ENCODE assay signal across 17 mouse cellular contexts in the genomic region with DNA sequence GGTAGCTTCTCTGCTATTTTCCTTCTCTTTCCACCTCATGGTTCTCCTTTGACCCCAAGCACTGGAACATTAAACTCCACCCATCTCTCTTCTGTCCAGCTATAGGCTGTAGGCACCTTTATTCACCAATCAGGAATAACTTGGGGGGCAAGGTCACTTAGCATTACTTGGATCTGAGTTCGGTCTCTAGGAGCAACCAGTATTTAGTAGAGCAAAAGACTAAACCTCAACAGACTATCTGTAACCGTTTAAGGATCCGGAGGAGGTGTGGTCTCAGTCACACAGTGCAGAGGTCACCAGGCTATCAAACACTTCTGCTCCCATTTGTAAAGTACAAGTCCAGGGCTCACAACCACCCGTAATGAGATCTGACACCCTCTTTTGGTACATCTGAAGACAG.
"Had no signal": no experiment of that assay in that cellular context is flagged by ENCODE, and none has a peak within 500 bp of the region (broad histone marks: within the 10 kb centered on the region; RNA-seq: fewer than 3 reads in every experiment).

No protein-coding gene starts in this region.

- H3K9ac ChIP-seq: liver, embryonic 13.5 days; midbrain, embryonic 12.5 days; midbrain, embryonic 15.5 days; neural tube, embryonic 12.5 days; neural tube, embryonic 15.5 days; stomach, embryonic 15.5 days had no signal

- DNase-seq: kidney, adult 8-10 months; kidney, postnatal 14 days; layer of hippocampus, adult 9-11 months; liver, embryonic 13.5 days; lung, adult 2 months; lung, postnatal 14 days; retina, postnatal 1 day; right cerebral cortex, postnatal 25 days; spleen, adult 18-20 months; thymus, postnatal 36 days had no signal

- H3K9me3 ChIP-seq: liver, embryonic 13.5 days; midbrain, embryonic 12.5 days; midbrain, embryonic 15.5 days; neural tube, embryonic 12.5 days; neural tube, embryonic 15.5 days; stomach, embryonic 15.5 days had no signal

- H3K4me3 ChIP-seq: layer of hippocampus, adult 2 months; liver, embryonic 13.5 days; midbrain, embryonic 12.5 days; midbrain, embryonic 15.5 days; neural tube, embryonic 12.5 days; neural tube, embryonic 15.5 days; stomach, embryonic 15.5 days had no signal

- H3K27me3 ChIP-seq: liver, embryonic 13.5 days; midbrain, embryonic 12.5 days; midbrain, embryonic 15.5 days; neural tube, embryonic 12.5 days; neural tube, embryonic 15.5 days; stomach, embryonic 15.5 days had no signal

- H3K36me3 ChIP-seq: liver, embryonic 13.5 days; midbrain, embryonic 12.5 days; midbrain, embryonic 15.5 days; neural tube, embryonic 12.5 days; neural tube, embryonic 15.5 days; stomach, embryonic 15.5 days had no signal

- ATAC-seq: midbrain, embryonic 15.5 days had no signal

- H3K4me2 ChIP-seq: liver, embryonic 13.5 days; midbrain, embryonic 12.5 days; midbrain, embryonic 15.5 days; neural tube, embryonic 12.5 days; neural tube, embryonic 15.5 days; stomach, embryonic 15.5 days had no signal

- H3K27ac ChIP-seq: layer of hippocampus, adult 2 months; liver, embryonic 13.5 days; macrophage; midbrain, embryonic 12.5 days; midbrain, embryonic 15.5 days; neural tube, embryonic 12.5 days; neural tube, embryonic 15.5 days; stomach, embryonic 15.5 days had no signal

- H3K4me1 ChIP-seq: midbrain, embryonic 12.5 days; midbrain, embryonic 15.5 days; neural tube, embryonic 12.5 days; neural tube, embryonic 15.5 days; stomach, embryonic 15.5 days had no signal
